Mouse (Mus musculus): ENCODE results near the gene Snx8. TPM values are rescaled to one million over a fixed set of nuclear protein-coding genes. Genes with fewer than 3 reads are reported as not detected.
"Not testable (repeated sequence)": the region's sequence is repeated elsewhere in the genome, so short reads cannot be mapped to it uniquely, and the experiment has no call there.

Snx8 gene
- total RNA-seq, 2 experiments from 2014 or later = 7.4 to 7.6 TPM

GRCm38 (mm10) chr5:140384462-140384861 is 4.6 kb downstream of the Snx8 start:
- DNase-seq = no peak

- DNase-seq = no peak
Observed at GRCm38 (mm10) chr5:140383559-140383958, 5.5 kb downstream of the Snx8 start.

- no peak for DNase-seq
Observed at GRCm38 (mm10) chr5:140382688-140383087, 6.4 kb downstream of the Snx8 start.

- DNase-seq = no peak
Observed at GRCm38 (mm10) chr5:140381156-140381555, 7.9 kb downstream of the Snx8 start.

GRCm38 (mm10) chr5:140379299-140379698 is 9.8 kb downstream of the Snx8 start:
- DNase-seq = no peak

GRCm38 (mm10) chr5:140378121-140378853 is 10.8 kb downstream of the Snx8 start:
- DNase-seq = no peak

- no peak for DNase-seq
Observed at GRCm38 (mm10) chr5:140375249-140375829, 13.7 kb downstream of the Snx8 start.

- no peak for DNase-seq
Observed at GRCm38 (mm10) chr5:140374226-140374625, 14.8 kb downstream of the Snx8 start.

GRCm38 (mm10) chr5:140373711-140374110 is 15.4 kb downstream of the Snx8 start:
- DNase-seq = no peak

GRCm38 (mm10) chr5:140371671-140372070 is 17.4 kb downstream of the Snx8 start:
- no peak for DNase-seq

- no peak for DNase-seq
Observed at GRCm38 (mm10) chr5:140370446-140371254, 18.4 kb downstream of the Snx8 start.

- DNase-seq = no peak
Observed at GRCm38 (mm10) chr5:140369466-140369865, 19.6 kb downstream of the Snx8 start.

- DNase-seq = no peak
Observed at GRCm38 (mm10) chr5:140368926-140369325, 20.1 kb downstream of the Snx8 start.

- not testable (repeated sequence) for DNase-seq
Observed at GRCm38 (mm10) chr5:140368126-140368525, 20.9 kb downstream of the Snx8 start.

- no peak for DNase-seq
Observed at GRCm38 (mm10) chr5:140364415-140364814, 24.6 kb downstream of the Snx8 start.

GRCm38 (mm10) chr5:140359930-140360674 is 29.0 kb downstream of the Snx8 start:
- no peak for DNase-seq

- no peak for DNase-seq
Observed at GRCm38 (mm10) chr5:140357466-140357865, 31.6 kb downstream of the Snx8 start.

GRCm38 (mm10) chr5:140355934-140356333 is 33.1 kb downstream of the Snx8 start:
- no peak for DNase-seq

GRCm38 (mm10) chr5:140352352-140352751 is 36.7 kb downstream of the Snx8 start:
- no peak for DNase-seq

- DNase-seq = no peak
Observed at GRCm38 (mm10) chr5:140350731-140351497, 38.1 kb downstream of the Snx8 start.

GRCm38 (mm10) chr5:140349882-140350281 is 39.2 kb downstream of the Snx8 start:
- DNase-seq = no peak

- DNase-seq = no peak
Observed at GRCm38 (mm10) chr5:140346050-140346449, 43.0 kb downstream of the Snx8 start.
